Mouse (Mus musculus) activated CD4-positive, CD25-positive, alpha-beta regulatory T cell (primary cell): Measurements from ENCODE around the gene Gpn3. TPM values are rescaled to one million over a fixed set of nuclear protein-coding genes. Genes with fewer than 3 reads are reported as not detected.

ENCODE experiments used
- polyA plus RNA-seq, 2 experiments: library from polyadenylated mRNA; unstranded; fragments of 100-300 nt; shearing (Covaris generic); gene quantifications; one replicate each; pipeline ENCODE4 v1.2.1; 2017

The Gpn3 gene
- 10 to 100 TPM; 55.7 to 82.3 TPM for polyA plus RNA-seq

DNA sequence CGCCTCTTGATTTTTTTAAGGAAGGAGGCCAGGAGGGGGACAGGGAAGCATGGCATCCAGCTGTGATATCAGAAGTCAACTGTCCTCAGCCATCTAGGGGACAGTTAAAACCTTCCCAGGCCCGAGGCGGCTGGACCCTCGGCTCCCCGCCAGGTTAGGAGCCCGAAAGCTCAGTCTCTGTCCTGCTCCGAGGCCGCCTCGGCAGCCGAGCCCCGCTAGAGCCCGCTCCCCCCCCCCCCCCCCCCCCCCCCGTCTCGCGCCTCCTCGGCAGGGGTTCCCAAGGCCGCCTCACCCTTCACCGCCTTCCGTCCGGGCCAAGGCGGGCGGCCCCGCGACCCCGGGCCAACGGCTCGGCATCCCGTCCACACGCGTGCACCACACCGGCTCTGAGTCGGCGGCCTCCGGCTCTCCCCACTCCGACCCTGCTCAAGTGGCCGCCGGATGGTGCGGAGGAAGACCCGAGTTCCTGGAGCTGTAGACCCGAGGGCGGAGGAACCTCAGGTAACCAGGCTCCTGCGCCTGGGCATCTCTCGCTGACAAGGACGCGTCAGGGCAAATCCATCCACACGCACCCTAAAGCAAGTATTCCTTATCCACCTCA lies at the start of gene Gpn3:
Gpn3 (plus strand) TSS at position 286 of the 601 bp plus-strand sequence.

DNA sequence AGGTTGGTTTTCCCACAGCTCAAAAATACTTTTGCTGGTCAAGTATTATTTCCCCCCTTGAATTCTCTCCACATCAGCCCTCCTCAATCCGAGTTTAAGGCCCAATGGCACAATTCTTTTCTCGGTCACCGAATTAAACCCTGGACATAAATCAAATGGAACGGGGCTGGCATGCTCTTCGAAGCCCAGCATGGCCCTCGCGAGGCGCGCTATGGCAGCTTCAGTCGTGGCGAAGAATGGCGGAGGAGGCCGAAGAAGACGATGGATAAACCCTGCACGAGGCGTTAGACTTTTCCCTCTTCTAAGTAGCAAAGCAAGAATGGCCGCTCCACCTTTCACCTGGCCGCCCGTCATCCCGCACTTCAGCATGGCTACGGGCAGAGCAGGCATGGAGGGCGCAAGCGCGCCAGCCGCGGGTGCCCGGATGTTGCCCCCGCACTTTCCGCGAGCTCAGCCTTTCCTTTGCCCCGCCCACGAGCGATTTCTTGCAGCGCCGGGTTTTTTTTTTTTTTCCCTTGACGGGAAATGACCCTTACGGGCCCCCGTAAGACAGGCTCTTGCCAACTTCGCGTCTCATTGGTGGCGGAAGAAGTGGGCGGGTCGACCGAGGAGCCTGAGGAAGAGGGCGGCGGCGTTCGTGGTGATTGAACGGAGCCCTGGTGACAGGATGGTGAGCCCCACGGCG lies 17.7 kb upstream of the Gpn3 start, which contains the start of the genes Rad9b and Vps29:
Rad9b (minus strand) TSS at position 427 of the 685 bp plus-strand sequence.
Vps29 (plus strand) TSS at position 563 of the 685 bp plus-strand sequence.

DNA sequence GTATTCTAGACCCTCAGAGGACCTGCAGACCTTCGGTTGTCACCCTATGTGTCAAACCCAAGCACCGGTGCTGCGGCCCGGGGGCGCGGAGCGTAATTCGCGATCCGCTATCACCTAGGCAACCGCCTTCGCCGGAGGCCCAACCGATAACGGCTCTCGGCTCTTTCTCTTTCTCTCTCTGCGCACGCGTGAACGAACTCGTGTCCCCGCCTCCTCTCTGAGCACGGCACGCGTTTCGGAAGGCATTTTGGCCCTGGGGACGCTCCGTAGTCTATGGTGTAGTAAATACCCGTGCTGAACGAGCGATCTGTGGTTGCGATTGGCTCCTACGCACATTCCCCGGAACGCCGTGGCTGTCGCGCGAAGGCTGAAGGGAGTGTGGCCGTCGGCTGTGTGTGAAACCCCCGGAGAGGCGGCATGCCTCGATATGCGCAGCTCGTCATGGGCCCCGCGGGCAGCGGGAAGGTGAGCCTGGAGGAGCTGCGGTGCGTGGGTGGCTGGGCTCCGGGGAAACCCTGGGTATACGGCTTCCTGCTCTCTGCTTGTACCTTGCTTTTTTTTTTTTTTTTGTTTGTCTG lies 605 bp downstream of the Gpn3 start, which contains the start of gene Fam216a:
Fam216a (minus strand) TSS at position 173 of the 578 bp plus-strand sequence.

DNA sequence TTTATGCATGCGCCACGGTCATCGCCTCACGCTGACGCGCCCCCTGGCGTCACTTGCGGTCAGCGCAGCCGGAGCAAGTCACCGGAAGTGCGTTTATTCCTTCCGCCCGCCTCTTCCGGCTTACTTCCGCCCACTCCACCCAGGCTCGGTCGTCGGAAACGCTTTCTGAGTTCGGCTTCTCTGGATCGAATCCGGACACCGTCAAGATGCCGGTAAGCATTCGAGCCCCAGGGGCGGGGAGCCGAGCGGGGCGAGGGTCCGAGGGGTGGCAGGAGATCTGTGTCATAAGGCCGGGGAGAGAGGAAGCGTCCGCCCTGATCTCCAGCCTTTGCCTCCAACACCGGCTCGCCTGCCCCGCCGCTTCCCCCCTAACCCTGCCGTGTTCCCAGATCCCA lies 20.1 kb downstream of the Gpn3 start, which contains the start of gene Arpc3:
Arpc3 (plus strand) TSS at position 93 of the 395 bp plus-strand sequence.

DNA sequence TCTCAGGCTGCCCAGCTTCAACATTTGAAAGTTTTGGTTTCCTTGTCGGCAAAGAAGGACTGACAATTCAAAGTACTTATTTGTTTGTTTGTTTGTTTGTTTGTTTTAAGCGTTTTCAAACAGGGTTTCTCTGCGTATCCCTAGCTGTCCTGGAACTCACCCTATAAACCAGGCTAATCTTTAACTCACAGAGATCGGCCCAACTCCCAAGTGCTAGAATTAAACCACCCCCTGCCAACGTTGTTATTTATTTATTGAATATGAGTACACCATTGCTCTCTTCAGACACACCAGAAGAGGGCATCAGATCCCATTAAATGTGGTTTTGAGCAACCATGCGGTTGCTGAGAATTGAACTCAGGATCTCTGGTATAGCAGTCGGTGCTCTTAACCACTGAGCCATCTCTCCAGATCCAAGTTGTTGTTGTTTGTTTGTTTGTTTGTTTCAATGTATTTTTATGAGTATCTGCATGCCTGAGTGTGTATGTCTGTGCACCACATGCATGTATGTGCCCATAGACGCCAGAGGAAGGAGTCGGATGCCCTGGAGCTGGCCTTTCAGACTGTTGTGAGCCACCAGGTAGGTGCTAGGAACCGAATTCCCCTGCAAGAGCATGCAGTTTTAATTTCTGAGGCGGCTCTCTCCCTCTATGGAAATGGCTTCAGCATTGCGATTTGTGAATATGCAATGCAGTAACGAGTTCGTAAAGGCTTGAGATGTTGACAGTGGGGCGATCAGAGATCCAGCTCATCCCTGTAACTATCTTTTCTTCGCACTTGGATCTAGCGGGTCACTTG lies 49.8 kb downstream of the Gpn3 start, which contains the start of gene Anapc7:
Anapc7 (plus strand) TSS at position 423 of the 798 bp plus-strand sequence.

Other genes with a start within 250 kb of the Gpn3 start
- gene Ccdc63, start 231.1 kb upstream of the Gpn3 start, polyA plus RNA-seq = under 1 TPM; 0.49 to 0.56 TPM
- 100 to 1,000 TPM; 380 to 415 TPM for gene Ppp1cc, start 213.6 kb upstream of the Gpn3 start, polyA plus RNA-seq
- 100 to 1,000 TPM in 1 of 2 experiments, 10 to 100 TPM in 1; 81.3 to 100 TPM for gene Hvcn1, start 165.1 kb upstream of the Gpn3 start, polyA plus RNA-seq
- gene Tctn1, start 107.4 kb upstream of the Gpn3 start, polyA plus RNA-seq = 1 to 10 TPM in 1 of 2 experiments, under 1 TPM in 1; 0.75 to 2.0 TPM
- gene Pptc7, start 87.5 kb upstream of the Gpn3 start, polyA plus RNA-seq = 10 to 100 TPM; 39.2 to 64.9 TPM
- 1 to 10 TPM; 3.2 to 7.6 TPM for gene Rad9b, start 17.6 kb upstream of the Gpn3 start, polyA plus RNA-seq
- 100 to 1,000 TPM; 156 to 173 TPM for gene Vps29, start 17.5 kb upstream of the Gpn3 start, polyA plus RNA-seq
- gene Fam216a, start 488 bp downstream of the Gpn3 start, polyA plus RNA-seq = 10 to 100 TPM; 26.3 to 29.5 TPM
- 100 to 1,000 TPM; 563 to 659 TPM for gene Arpc3, start 20.0 kb downstream of the Gpn3 start, polyA plus RNA-seq
- gene Anapc7, start 49.8 kb downstream of the Gpn3 start, polyA plus RNA-seq = 10 to 100 TPM; 29.9 to 32.8 TPM
- 10 to 100 TPM; 59.4 to 91.0 TPM for gene Atp2a2, start 130.3 kb downstream of the Gpn3 start, polyA plus RNA-seq
- gene Ift81, start 242.6 kb downstream of the Gpn3 start, polyA plus RNA-seq = 1 to 10 TPM; 2.0 to 2.7 TPM